Mouse (Mus musculus): ENCODE results near the gene Dhx16.

DNA sequence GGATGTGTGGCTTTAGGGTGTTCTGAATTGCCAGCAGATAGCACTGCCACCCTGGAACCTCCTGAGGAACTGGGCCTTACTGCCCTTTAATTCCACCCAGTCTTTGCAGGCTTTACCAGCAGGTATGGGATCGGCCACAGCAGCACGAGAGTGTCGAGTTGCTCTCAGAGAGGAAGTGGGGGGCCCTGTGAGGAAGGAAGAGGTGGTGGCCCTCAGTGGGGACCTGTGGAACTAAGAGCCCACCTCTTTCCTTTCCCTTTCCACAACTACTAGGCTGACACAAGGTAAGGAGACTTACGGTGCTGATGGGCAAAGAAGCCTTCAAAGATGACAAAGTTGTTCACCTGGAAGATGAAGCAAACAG, 24.4 kb downstream of the Dhx16 start:
- TF ChIP-seq CTCF (conservative IDR thresholded peaks at IDR 0.05; ENCODE audit: low read length) (no peak), POU5F1 (IDR thresholded peaks at IDR 0.05; ENCODE audit: borderline replicate concordance, low read length) (no peak), NANOG (IDR thresholded peaks at IDR 0.05; ENCODE audit: borderline replicate concordance, low read length) (no peak)
